Mouse (Mus musculus): ENCODE data around the gene Nedd4. TPM values are rescaled to one million over a fixed set of nuclear protein-coding genes. Genes with fewer than 3 reads are reported as not detected.

The Nedd4 gene
- polyA plus RNA-seq, 1 experiment, result 18.7 TPM

DNA sequence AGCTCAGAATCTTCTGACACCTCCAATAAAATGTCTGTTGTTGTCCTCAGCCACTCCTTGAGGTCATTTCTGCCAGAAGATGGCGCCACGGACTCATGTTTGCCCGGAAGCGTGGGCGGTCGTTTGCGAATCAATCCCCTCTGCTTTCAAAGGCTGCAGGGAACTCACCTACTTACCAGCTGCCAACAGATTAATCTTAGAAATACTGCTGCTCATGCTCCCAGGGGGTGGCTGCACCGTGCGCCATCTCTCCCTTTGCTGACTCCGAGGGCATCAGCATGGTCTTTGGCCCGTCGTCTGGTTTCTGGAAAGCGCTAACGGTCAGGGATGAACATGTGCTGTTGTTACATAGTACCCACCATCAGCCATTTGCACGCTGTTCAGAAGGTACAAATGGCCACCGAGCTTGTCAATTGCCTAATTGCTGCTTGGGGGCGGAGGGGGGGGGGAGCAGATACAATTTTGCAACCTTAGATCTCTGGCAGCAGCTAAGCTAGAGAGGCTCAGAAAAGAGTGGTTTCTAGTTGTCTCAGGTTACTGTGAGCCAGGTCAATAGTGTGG, 104.7 kb downstream of the Nedd4 start:
- WGBS, result 2% methylated on average over 17 of the region's 17 CpGs
- H3K27me3 ChIP-seq (ENCODE audit: control insufficient read depth, insufficient read depth, low read length), result no peaks in the 10 kb centered on the region
- no peaks in the 10 kb centered on the region for H3K36me3 ChIP-seq (ENCODE audit: control insufficient read depth, insufficient read depth, low read length)
- peaks cover 2% of the 10 kb centered on the region; the same call in 1 of the 2 replicates for H3K4me1 ChIP-seq (ENCODE audit: control insufficient read depth, insufficient read depth, insufficient read length, low read length)
- TF ChIP-seq CTCF (IDR thresholded peaks at IDR 0.05; ENCODE audit: extremely low read depth, insufficient read length, insufficient replicate concordance, low read depth, low read length) (peak; percentile 80), POLR2A (IDR thresholded peaks at IDR 0.05; ENCODE audit: low read depth, low read length) (no peak)
- H3K27ac ChIP-seq (ENCODE audit: insufficient read depth, low read depth, low read length), result no peak overlapping the region
- H3K4me3 ChIP-seq (ENCODE audit: low read depth, low read length), result peak overlapping the region; percentile 52

DNA sequence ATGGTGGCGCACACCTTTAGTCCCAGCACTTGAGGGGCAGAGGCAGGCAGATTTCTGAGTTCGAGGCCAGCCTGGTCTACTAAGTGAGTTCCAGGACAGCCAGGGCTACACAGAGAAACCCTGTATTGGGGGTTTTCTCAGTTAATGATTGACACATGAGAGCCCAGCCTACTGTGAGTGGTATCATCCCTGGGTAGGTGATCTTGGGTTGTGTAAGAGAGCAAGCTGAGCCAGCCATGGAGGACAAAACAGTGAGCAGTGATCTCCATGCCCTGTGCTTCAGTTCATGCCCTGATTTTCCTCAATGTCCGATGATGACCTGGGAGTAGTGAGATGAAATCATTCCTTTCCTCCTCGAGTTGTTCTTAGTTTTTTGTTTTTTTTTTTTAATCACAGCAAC, 112.9 kb downstream of the Nedd4 start:
- Histone ChIP-seq H3K36me3 (ENCODE audit: control insufficient read depth, insufficient read depth, low read length) (no peaks in the 10 kb centered on the region), H3K4me3 (ENCODE audit: low read depth, low read length) (no peak overlapping the region), H3K27me3 (ENCODE audit: control insufficient read depth, insufficient read depth, low read length) (no peaks in the 10 kb centered on the region), H3K4me1 (ENCODE audit: control insufficient read depth, insufficient read depth, insufficient read length, low read length) (no peaks in the 10 kb centered on the region), H3K27ac (ENCODE audit: insufficient read depth, low read depth, low read length) (no peak overlapping the region)
- TF ChIP-seq POLR2A (IDR thresholded peaks at IDR 0.05; ENCODE audit: low read depth, low read length) (no peak), CTCF (IDR thresholded peaks at IDR 0.05; ENCODE audit: extremely low read depth, insufficient read length, insufficient replicate concordance, low read depth, low read length) (no peak)
- WGBS, result 80% methylated on average over 4 of the region's 4 CpGs

DNA sequence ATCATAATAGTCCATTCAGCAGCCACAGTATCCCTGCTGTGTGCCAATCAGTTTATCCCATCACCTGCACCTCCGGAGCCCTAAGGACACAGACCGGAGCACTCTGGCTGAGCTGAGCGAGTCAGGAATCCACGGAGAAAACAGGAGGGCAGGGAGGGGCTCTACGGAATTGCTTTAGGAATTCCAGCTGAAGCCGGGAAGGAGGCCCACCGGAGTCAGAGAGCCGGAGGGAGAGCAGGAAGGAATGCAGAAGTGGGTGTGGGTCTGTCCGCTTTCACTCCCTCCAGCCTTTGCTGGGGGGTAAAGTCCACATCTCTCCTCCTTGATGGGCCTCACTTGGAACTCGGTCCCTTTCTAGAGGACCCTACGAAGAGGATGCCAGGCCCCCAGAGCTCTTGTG, 116.9 kb downstream of the Nedd4 start:
- no peak overlapping the region for H3K27ac ChIP-seq (ENCODE audit: insufficient read depth, low read depth, low read length)
- WGBS, result 26% methylated on average over 11 of the region's 11 CpGs
- TF ChIP-seq CTCF (IDR thresholded peaks at IDR 0.05; ENCODE audit: extremely low read depth, insufficient read length, insufficient replicate concordance, low read depth, low read length) (no peak), POLR2A (IDR thresholded peaks at IDR 0.05; ENCODE audit: low read depth, low read length) (no peak)

DNA sequence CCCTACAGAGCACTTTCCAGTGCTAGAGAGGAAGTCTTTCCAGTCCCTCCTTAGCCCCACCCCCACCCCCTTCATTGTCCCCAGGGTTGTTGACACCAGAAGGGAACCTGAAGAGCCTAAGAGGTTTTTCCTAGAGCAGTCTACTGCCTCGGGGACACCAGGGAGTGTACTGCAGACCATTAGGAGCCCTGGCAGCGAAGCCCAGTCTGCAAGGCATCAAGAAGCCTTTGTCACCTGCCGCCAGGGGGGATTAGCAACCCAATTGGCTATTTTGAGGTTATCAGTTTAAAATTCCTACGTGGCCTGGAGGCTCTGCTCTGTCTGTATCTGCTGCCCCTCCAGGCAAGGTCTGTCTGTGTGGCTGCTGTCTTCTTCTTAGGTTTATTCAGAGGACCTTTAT, 117.6 kb downstream of the Nedd4 start:
- H3K27me3 ChIP-seq (ENCODE audit: control insufficient read depth, insufficient read depth, low read length), result no peaks in the 10 kb centered on the region
- H3K4me1 ChIP-seq (ENCODE audit: control insufficient read depth, insufficient read depth, insufficient read length, low read length), result no peaks in the 10 kb centered on the region
- no peak overlapping the region for H3K27ac ChIP-seq (ENCODE audit: insufficient read depth, low read depth, low read length)
- 30% methylated on average over 4 of the region's 4 CpGs for WGBS
- TF ChIP-seq CTCF (IDR thresholded peaks at IDR 0.05; ENCODE audit: extremely low read depth, insufficient read length, insufficient replicate concordance, low read depth, low read length), result no peak
- TF ChIP-seq POLR2A (IDR thresholded peaks at IDR 0.05; ENCODE audit: low read depth, low read length), result no peak
- H3K4me3 ChIP-seq (ENCODE audit: low read depth, low read length), result no peak overlapping the region
- no peaks in the 10 kb centered on the region for H3K36me3 ChIP-seq (ENCODE audit: control insufficient read depth, insufficient read depth, low read length)

More for the DNA sequence above, 116.9 kb downstream of the Nedd4 start:
- H3K4me3 ChIP-seq (ENCODE audit: low read depth, low read length), result no peak overlapping the region
- no peaks in the 10 kb centered on the region for H3K36me3 ChIP-seq (ENCODE audit: control insufficient read depth, insufficient read depth, low read length)
- H3K27me3 ChIP-seq (ENCODE audit: control insufficient read depth, insufficient read depth, low read length), result no peaks in the 10 kb centered on the region
- H3K4me1 ChIP-seq (ENCODE audit: control insufficient read depth, insufficient read depth, insufficient read length, low read length), result no peaks in the 10 kb centered on the region

DNA sequence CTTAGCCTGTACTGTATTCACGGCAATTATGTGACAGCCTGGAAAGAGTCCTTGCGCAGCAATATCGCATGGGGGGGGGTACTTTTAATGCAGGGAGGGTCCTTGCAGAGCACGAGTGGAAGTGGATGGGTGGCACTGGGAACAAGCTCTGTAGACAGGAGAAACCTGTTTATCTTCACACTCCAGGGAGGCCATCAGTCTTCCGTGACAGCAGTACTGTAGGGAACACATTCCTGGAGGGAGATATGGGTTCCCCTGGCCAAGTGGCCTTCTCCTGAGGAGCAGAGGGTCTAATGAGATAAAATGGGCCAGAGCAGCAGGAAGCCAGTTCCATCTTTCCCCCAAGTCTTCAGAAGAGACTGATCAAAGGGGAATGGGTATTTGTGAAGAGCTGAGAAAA, 118.5 kb downstream of the Nedd4 start:
- Histone ChIP-seq H3K27ac (ENCODE audit: insufficient read depth, low read depth, low read length) (no peak overlapping the region), H3K27me3 (ENCODE audit: control insufficient read depth, insufficient read depth, low read length) (no peaks in the 10 kb centered on the region), H3K4me1 (ENCODE audit: control insufficient read depth, insufficient read depth, insufficient read length, low read length) (no peaks in the 10 kb centered on the region), H3K36me3 (ENCODE audit: control insufficient read depth, insufficient read depth, low read length) (no peaks in the 10 kb centered on the region), H3K4me3 (ENCODE audit: low read depth, low read length) (no peak overlapping the region)
- WGBS, result 47% methylated on average over 5 of the region's 5 CpGs
- TF ChIP-seq CTCF (IDR thresholded peaks at IDR 0.05; ENCODE audit: extremely low read depth, insufficient read length, insufficient replicate concordance, low read depth, low read length) (no peak), POLR2A (IDR thresholded peaks at IDR 0.05; ENCODE audit: low read depth, low read length) (no peak)

DNA sequence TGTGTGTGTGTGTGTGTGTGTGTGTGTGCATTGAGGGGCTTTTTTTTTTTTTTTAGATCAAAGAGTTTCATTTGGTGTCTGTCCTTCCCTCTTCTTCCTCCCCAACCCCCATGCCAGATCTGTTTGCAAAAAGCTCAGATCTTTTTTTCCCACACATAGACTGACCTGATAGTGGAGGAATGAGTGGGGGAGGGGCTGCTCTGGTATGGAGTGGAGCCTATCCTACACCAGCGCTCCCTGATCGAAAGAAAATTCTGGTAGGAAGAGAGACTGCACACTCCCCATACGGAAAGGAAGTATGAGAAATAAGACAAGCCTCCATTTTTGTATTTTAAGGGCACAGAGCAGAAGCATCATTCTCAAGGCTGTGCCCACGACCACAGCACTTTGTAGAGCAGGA, 119.3 kb downstream of the Nedd4 start:
- no peaks in the 10 kb centered on the region for H3K27me3 ChIP-seq (ENCODE audit: control insufficient read depth, insufficient read depth, low read length)
- no peak overlapping the region for H3K27ac ChIP-seq (ENCODE audit: insufficient read depth, low read depth, low read length)
- H3K4me3 ChIP-seq (ENCODE audit: low read depth, low read length), result no peak overlapping the region
- H3K36me3 ChIP-seq (ENCODE audit: control insufficient read depth, insufficient read depth, low read length), result no peaks in the 10 kb centered on the region
- TF ChIP-seq POLR2A (IDR thresholded peaks at IDR 0.05; ENCODE audit: low read depth, low read length), result no peak
- TF ChIP-seq CTCF (IDR thresholded peaks at IDR 0.05; ENCODE audit: extremely low read depth, insufficient read length, insufficient replicate concordance, low read depth, low read length), result no peak
- H3K4me1 ChIP-seq (ENCODE audit: control insufficient read depth, insufficient read depth, insufficient read length, low read length), result no peaks in the 10 kb centered on the region
- 42% methylated on average over 4 of the region's 4 CpGs for WGBS

DNA sequence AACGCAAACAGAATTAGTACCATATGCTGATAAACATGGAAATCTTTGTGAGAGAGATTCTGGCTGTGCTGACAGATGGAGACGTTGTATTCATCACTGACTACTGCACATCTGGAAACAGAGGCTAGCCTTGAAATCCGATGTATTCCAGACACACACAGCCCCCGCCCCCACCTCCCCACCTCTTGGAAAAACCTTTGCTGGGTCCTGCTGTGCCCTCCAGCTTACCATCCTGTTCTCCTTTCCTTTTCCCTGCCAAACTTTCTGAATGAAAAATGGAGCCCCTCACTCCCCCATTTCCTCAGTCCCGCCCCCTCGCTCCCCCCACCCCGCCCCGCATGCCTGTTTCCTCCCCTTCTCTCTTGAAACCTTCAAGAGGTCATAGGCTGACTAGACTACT, 120.0 kb downstream of the Nedd4 start:
- no peak overlapping the region for H3K4me3 ChIP-seq (ENCODE audit: low read depth, low read length)
- no peaks in the 10 kb centered on the region for H3K27me3 ChIP-seq (ENCODE audit: control insufficient read depth, insufficient read depth, low read length)
- 68% methylated on average over 8 of the region's 8 CpGs for WGBS
- H3K27ac ChIP-seq (ENCODE audit: insufficient read depth, low read depth, low read length), result no peak overlapping the region
- TF ChIP-seq CTCF (IDR thresholded peaks at IDR 0.05; ENCODE audit: extremely low read depth, insufficient read length, insufficient replicate concordance, low read depth, low read length), result no peak
- no peak for TF ChIP-seq POLR2A (IDR thresholded peaks at IDR 0.05; ENCODE audit: low read depth, low read length)
- no peaks in the 10 kb centered on the region for H3K36me3 ChIP-seq (ENCODE audit: control insufficient read depth, insufficient read depth, low read length)
- H3K4me1 ChIP-seq (ENCODE audit: control insufficient read depth, insufficient read depth, insufficient read length, low read length), result no peaks in the 10 kb centered on the region
